Mouse (Mus musculus) stomach, postnatal 0 days (tissue): Measurements from ENCODE around the gene Dkk3. TPM values are rescaled to one million over a fixed set of nuclear protein-coding genes. Genes with fewer than 3 reads are reported as not detected.
"Not testable (repeated sequence)": the region's sequence is repeated elsewhere in the genome, so short reads cannot be mapped to it uniquely, and the experiment has no call there.

Experiments
- ATAC-seq: fragments of 200-750 bp; cut with Nextera tagmentation; 2 replicates; pipeline ENCODE4 v1.8.0; 2017; ENCODE audit not compliant: low FRiP score, low TSS enrichment
- DNase-seq: peaks from one replicate; pipeline ENCODE4 v3.0.0-alpha.2; 2016; ENCODE audit warnings: low spot score
- H3K27ac ChIP-seq: fragments of 300-500 bp; sonication (generic); replicated peaks from 2 replicates; pipeline ENCODE4 v1.5.1; 2014; ENCODE audit warnings: mild to moderate bottlenecking, control low read depth
- H3K27me3 ChIP-seq: fragments of 300-500 bp; sonication (generic); 2 replicates; pipeline ENCODE4 v1.6.1; 2014; ENCODE audit warnings: low read length; ENCODE audit not compliant: control insufficient read depth, insufficient read depth
- H3K36me3 ChIP-seq: fragments of 300-500 bp; sonication (generic); 2 replicates; pipeline ENCODE4 v1.6.1; 2014; ENCODE audit warnings: low read length, mixed read lengths; ENCODE audit not compliant: control insufficient read depth, insufficient read depth
- H3K4me1 ChIP-seq: fragments of 300-500 bp; sonication (generic); replicated peaks from 2 replicates; pipeline ENCODE4 v1.6.1; 2014; ENCODE audit warnings: antibody characterized with exemption; ENCODE audit not compliant: control insufficient read depth, insufficient read depth
- H3K4me2 ChIP-seq: fragments of 300-500 bp; sonication (generic); replicated peaks from 2 replicates; pipeline ENCODE4 v1.6.1; 2014; ENCODE audit warnings: low read depth, mild to moderate bottlenecking, control low read depth, moderate library complexity
- H3K4me3 ChIP-seq: fragments of 300-500 bp; sonication (generic); 2 replicates; pipeline ENCODE4 v1.5.1; 2014; ENCODE audit warnings: low read depth, low read length, control low read depth
- H3K9ac ChIP-seq: fragments of 300-500 bp; sonication (generic); 2 replicates; pipeline ENCODE4 v1.6.1; 2014; ENCODE audit warnings: mild to moderate bottlenecking, low read length, control low read depth, mixed read lengths
- H3K9me3 ChIP-seq: fragments of 300-500 bp; sonication (generic); 2 replicates; pipeline ENCODE4 v1.6.1; 2016; ENCODE audit warnings: low read length; ENCODE audit not compliant: control insufficient read depth
- CTCF ChIP-seq: IDR thresholded peaks from 2 replicates; pipeline ENCODE4 v1.5.1; 2016; ENCODE audit warnings: antibody characterized with exemption, low read depth, mild to moderate bottlenecking, moderate library complexity
- EP300 ChIP-seq: optimal IDR thresholded peaks from 2 replicates; pipeline ENCODE3; 2016; ENCODE audit warnings: antibody characterized with exemption
- WGBS: fragments of 180-500 bp; shearing (Covaris S2); extraction: QIAGEN DNeasy Blood & Tissue Kit; methylation state at CpG from one replicate; pipeline ENCODE4 v1.1.7; 2014; 5-methylcytosine and 5-hydroxymethylcytosine counted together
- polyA plus RNA-seq: library from polyadenylated mRNA; unstranded; fragments of >200 nt; fragmentation: Nextera tagmentation; extraction: Ambion mirVana; gene quantifications from 2 replicates; pipeline ENCODE4 v1.2.1, GENCODE M21; 2015

Dkk3 gene
- polyA plus RNA-seq, 1 experiment from 2014 or later = 40.0 TPM

DNA sequence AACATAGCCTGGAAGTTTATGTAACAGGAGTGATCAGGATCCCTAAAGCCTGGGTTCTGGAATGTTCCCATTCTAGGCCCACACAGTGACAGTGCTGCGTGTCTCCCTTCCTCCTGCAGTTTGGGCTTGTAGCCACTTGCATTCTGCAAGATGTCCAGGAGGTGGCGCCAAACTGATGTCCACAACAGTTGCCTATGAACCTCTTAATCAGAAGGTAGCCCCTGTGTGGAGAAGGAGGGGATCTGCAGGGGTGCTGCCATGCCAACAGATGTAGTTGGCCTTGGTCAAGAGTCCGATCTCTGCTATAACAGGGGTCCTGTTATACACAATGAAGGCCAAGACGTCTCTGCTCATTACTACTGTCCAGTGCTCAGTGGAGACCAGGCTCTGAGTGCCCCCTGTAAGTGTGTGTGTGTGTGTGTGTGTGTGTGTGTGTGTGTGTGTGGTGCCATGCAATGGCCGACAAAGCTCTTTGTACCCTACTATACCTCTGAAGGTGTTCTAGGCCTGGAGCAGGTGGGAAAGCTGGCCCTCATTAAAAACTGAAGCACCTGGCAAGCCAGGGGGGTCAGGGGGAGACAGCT, 24.5 kb upstream of the Dkk3 start:
- Histone ChIP-seq H3K27ac (no peak overlapping the region), H3K4me2 (no peak overlapping the region), H3K36me3 (no peaks in the 10 kb centered on the region), H3K4me1 (no peaks in the 10 kb centered on the region), H3K27me3 (no peaks in the 10 kb centered on the region), H3K9ac (no peak overlapping the region), H3K9me3 (no peaks in the 10 kb centered on the region), H3K4me3 (no peak overlapping the region)
- WGBS = 30% methylated on average over 5 of the region's 5 CpGs
- DNase-seq = peak; percentile 88
- peak; percentile 8; the same call in 1 of the 2 replicates for ATAC-seq
- TF ChIP-seq CTCF (peak; percentile 100), EP300 (no peak)

GRCm38 (mm10) chr7:112180235-112180705, 21.4 kb upstream of the Dkk3 start:
- Histone ChIP-seq H3K27ac (peak overlapping the region; percentile 46; the same call in 1 of the 2 replicates), H3K27me3 (no peaks in the 10 kb centered on the region), H3K4me2 (peak overlapping the region; percentile 39; the same call in 1 of the 2 replicates), H3K9me3 (no peaks in the 10 kb centered on the region), H3K9ac (no peak overlapping the region), H3K36me3 (no peaks in the 10 kb centered on the region), H3K4me1 (no peaks in the 10 kb centered on the region), H3K4me3 (no peak overlapping the region)
- DNase-seq (peak; percentile 89), ATAC-seq (peak; percentile 88)
- WGBS = 3% methylated on average over 9 of the region's 10 CpGs
- TF ChIP-seq CTCF (peak; percentile 98), EP300 (no peak)

DNA sequence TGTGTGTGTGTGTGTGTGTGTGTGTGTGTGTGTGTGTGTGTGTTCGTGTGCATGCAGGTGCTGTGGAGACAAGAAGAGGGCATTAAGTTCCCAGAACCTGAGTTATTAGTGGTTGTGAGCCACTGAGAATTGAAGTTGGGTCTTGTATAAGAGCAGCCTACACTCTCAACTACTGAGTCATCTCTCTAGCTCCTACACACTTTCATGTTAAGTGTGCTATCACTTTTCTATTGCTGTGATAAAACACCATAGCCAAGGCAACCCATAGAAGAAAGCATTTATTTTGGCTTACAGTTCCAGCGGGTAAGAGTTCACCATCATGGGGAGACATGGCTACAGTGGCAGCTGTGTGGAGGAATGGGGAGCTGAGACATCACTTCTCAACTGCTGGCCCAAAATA, 17.8 kb upstream of the Dkk3 start:
- Histone ChIP-seq H3K27me3 (no peaks in the 10 kb centered on the region), H3K9me3 (no peaks in the 10 kb centered on the region), H3K4me3 (no peak overlapping the region), H3K4me1 (no peaks in the 10 kb centered on the region), H3K4me2 (no peak overlapping the region), H3K27ac (no peak overlapping the region), H3K9ac (no peak overlapping the region), H3K36me3 (no peaks in the 10 kb centered on the region)
- ATAC-seq = no peak
- 81% methylated on average over 2 of the region's 2 CpGs for WGBS
- TF ChIP-seq CTCF (no peak), EP300 (no peak)
- no peak for DNase-seq

GRCm38 (mm10) chr7:112172669-112173068, 13.8 kb upstream of the Dkk3 start:
- Histone ChIP-seq H3K9ac (no peak overlapping the region), H3K27ac (no peak overlapping the region), H3K9me3 (no peaks in the 10 kb centered on the region), H3K4me2 (no peak overlapping the region), H3K36me3 (no peaks in the 10 kb centered on the region), H3K4me1 (no peaks in the 10 kb centered on the region), H3K4me3 (no peak overlapping the region), H3K27me3 (no peaks in the 10 kb centered on the region)
- WGBS = 62% methylated on average over 4 of the region's 4 CpGs
- ATAC-seq (no peak), DNase-seq (no peak)
- TF ChIP-seq CTCF = no peak
- no peak for TF ChIP-seq EP300

- no peak for TF ChIP-seq EP300
- TF ChIP-seq CTCF = no peak
- H3K4me2 ChIP-seq = no peak overlapping the region
- H3K9ac ChIP-seq = no peak overlapping the region
- H3K4me3 ChIP-seq = no peak overlapping the region
- no peaks in the 10 kb centered on the region for H3K9me3 ChIP-seq
- ATAC-seq = peak; percentile 90
- peak; percentile 77 for DNase-seq
- H3K36me3 ChIP-seq = no peaks in the 10 kb centered on the region
- no peaks in the 10 kb centered on the region for H3K4me1 ChIP-seq
- peak overlapping the region; percentile 69 for H3K27ac ChIP-seq
- 16% methylated on average over 10 of the region's 10 CpGs for WGBS
- H3K27me3 ChIP-seq = no peaks in the 10 kb centered on the region
Observed at GRCm38 (mm10) chr7:112169955-112170692, 11.3 kb upstream of the Dkk3 start.

- DNase-seq = no peak
- no peak for TF ChIP-seq CTCF
- no peak for TF ChIP-seq EP300
- WGBS = 68% methylated on average over 4 of the region's 4 CpGs
Observed at GRCm38 (mm10) chr7:112165593-112165992, 6.7 kb upstream of the Dkk3 start.

GRCm38 (mm10) chr7:112165032-112165431, 6.2 kb upstream of the Dkk3 start:
- not testable (repeated sequence) for H3K27ac ChIP-seq, ATAC-seq

More at GRCm38 (mm10) chr7:112165593-112165992, 6.7 kb upstream of the Dkk3 start:
- H3K4me3 ChIP-seq = no peak overlapping the region
- H3K4me1 ChIP-seq = no peaks in the 10 kb centered on the region
- no peak overlapping the region for H3K27ac ChIP-seq
- no peaks in the 10 kb centered on the region for H3K27me3 ChIP-seq
- H3K9me3 ChIP-seq = no peaks in the 10 kb centered on the region
- H3K9ac ChIP-seq = no peak overlapping the region
- H3K36me3 ChIP-seq = no peaks in the 10 kb centered on the region
- no peak overlapping the region for H3K4me2 ChIP-seq
- no peak for ATAC-seq

More at GRCm38 (mm10) chr7:112165032-112165431, 6.2 kb upstream of the Dkk3 start:
- H3K9me3 ChIP-seq, H3K4me1 ChIP-seq, H3K36me3 ChIP-seq, H3K4me2 ChIP-seq, H3K4me3 ChIP-seq, H3K9ac ChIP-seq, H3K27me3 ChIP-seq, DNase-seq: not testable (repeated sequence)
- WGBS = 75% methylated on average over 4 of the region's 4 CpGs
